Mouse (Mus musculus) embryo, embryonic 9.5 days (tissue): ENCODE data around the gene Trim2.

ENCODE experiments used
- DNase-seq: peaks from one replicate; pipeline ENCODE4 v3.0.0-alpha.2; 2017; ENCODE audit errors: extremely low spot score

The Trim2 gene

DNA sequence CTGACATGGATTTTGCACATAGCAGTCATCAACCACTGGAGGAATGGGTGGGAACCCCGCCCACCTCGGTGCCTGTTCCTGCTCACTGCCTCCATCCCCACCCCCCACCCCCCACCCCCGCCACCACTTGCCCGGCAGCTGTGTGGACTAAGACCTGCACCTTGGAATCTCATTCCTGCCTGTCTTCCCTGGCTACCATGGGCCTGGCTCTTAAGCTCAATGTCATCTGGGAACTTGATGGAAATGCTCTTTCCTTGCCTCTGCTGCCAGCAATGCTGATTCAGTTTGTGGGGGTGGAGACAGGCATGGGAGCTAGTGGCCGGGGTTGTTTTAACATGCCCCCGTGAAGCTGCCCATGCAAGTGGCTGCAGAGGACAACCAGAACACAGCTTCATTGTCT lies 17.3 kb upstream of the Trim2 start:
- DNase-seq: no peak

DNA sequence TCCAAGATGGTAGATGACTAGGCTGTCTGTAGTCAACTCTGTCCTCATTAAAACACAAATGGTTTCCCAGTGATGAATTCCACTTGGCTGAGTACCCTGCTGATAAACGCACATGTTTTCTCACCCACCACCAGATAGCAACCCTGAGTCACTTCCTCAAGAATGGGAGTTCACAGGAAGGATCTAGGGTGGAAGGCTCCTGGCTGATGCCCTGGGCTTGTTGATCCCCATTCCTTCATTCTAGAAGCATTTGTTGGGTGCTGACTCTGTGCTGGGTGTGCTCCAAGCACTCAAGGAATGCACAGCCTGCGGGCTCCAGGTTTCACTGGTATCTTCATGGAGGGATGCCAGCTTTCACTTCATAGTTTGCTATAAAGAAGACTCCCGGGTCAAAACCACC lies 12.8 kb upstream of the Trim2 start:
- no peak for DNase-seq

- no peak for DNase-seq
Observed at GRCm38 (mm10) chr3:84318865-84319264, 12.2 kb upstream of the Trim2 start.

DNA sequence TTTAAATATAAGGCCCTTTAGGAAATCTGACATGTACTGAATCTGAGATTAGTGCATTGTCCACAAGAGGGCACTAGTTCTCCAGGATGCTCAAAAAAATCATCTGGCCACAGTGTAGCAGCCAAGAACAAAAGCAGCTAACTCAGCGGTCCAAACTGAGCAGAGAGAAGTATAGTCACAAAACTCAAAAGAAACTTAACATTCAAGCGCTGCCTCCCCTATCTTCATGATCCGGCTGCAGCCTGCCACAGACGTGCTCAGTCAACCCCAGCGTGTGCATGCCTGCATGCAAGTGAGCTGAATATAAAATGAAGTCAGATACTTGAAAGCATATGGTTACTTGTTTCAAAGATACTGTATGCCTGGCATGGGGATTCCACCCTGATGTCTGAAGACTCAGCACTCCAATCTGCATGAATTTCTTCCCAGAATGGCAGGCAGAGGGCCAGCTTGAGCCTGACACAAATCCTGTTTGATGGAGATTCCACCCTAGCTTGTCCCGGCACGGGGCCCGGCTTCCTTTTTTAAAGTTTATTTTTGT lies 8.0 kb upstream of the Trim2 start:
- DNase-seq: peak; percentile 74

DNA sequence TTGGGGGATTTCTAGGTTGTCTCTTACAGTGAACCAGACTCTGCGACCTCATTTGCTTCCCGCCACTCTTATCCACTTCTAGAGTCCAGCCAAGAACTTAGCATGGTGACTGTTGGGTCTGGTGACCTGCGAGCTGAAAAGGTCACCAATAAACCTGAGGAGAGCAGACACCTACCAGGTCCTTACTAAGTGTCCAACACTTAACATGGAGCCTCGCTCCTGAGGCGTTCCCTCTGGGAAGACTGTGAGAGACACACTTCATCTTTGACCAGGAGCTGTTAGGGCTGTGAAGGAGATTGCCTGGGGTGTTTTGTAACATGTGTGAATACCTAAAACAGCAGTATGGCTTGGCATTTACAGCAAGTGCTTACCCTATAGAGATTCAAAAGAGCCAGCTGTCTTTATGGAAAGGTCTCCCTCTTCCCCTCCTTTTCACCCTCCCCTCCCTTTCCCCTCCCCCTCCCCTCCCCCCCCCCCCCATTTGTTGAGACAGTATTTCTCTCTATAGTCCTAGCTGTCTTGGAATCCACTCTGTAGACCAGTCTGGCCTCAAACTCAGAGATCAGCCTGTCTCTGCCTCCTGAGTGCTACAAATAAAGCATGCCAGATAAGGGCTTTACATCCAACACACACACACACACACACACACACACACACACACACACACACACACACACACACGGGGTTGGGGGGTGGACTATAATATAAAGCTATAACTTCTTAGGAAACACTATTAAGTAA lies 7.3 kb upstream of the Trim2 start:
- no peak for DNase-seq

DNA sequence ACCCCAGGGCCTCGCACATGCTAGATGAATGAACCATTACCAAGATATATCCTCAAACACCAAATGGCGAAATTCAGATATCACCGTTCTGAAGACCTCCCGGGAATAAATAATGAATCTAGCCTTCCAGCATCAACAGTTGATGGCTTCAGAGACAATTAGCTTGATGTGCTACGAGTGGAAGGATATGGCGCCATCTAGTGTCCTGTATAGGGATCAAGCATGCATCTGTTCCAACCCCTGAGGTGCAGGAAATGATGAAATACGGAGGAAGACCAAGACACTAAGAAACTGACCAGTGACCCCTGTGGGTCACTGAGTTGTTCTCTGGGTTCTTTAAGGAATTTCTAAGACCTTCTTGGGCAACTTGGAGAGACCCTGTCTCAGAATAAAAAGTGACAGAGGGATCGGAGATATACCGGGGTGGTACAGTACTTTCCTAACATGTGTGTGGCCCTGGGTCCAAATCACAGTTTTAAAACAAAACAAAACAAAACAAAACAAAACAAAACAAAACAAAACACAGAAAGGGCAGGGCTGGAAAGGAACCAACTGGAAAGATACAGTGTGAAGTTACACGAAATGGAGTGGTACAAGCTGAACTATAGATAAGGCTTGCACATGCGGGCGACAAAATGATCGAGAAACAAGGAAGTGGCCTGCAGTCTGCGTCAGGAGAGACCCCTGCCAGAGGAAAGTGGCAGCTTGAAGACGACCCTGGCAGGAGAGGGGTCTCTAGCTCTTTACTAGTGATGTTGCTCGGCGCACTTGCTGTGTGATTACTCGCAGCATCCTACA lies 6.5 kb upstream of the Trim2 start:
- peak; percentile 77 for DNase-seq

DNA sequence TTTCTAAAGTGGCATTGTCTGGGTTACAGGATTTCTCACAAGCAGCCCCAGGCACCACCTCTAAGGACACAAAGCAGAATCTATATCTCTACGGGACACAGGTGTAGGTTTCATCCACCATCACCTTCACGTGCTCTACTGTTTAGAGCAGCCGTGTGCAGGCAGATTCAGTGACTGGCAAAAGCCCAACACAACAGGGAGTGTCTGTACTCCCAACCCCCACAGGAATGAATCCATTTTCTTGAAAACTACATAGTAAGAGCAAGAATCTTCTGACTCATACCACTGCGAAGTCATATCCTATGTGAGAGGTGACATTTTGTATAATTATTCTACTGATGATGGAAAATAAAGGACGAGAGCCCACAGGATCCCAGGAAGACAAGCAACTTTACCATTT lies 5.6 kb upstream of the Trim2 start:
- DNase-seq: no peak

- DNase-seq: no peak
Observed at GRCm38 (mm10) chr3:84307516-84307915, 839 bp upstream of the Trim2 start.

GRCm38 (mm10) chr3:84305722-84306510 lies 761 bp downstream of the Trim2 start:
- no peak for DNase-seq

DNA sequence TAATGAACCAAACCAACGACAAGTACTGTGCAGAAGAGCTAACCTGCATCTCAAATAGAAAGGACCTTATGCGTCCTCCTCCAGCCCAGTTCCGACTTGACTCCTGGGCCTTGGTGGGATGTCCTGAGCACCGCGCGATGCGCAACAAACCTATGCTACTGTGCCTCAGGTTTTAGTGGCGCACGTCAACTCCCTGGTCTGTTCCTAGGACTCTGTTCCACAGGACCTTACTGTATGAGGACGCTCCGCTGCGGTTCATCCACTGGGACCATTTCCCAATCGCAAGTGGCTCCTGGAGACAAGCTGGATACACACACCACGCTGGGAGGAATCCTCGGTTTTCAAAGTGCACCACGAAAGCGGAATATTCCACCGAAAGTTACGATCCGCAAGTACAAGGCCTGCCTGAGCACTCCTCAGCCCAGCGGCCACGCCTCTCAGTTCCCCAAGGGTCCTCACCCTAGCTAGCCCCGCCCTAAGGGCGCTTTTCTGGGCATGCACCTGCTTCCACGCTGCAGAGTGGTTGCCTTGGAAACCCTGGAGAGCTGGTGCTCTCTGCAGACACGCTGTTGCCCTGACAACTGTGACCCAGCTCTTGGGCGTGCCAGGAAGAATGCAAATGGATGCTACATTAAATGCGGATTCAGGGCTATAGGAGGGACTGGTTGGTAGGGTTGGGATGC lies 1.5 kb downstream of the Trim2 start:
- DNase-seq: peak; percentile 73

GRCm38 (mm10) chr3:84304339-84305009 lies 2.2 kb downstream of the Trim2 start:
- peak; percentile 68 for DNase-seq

DNA sequence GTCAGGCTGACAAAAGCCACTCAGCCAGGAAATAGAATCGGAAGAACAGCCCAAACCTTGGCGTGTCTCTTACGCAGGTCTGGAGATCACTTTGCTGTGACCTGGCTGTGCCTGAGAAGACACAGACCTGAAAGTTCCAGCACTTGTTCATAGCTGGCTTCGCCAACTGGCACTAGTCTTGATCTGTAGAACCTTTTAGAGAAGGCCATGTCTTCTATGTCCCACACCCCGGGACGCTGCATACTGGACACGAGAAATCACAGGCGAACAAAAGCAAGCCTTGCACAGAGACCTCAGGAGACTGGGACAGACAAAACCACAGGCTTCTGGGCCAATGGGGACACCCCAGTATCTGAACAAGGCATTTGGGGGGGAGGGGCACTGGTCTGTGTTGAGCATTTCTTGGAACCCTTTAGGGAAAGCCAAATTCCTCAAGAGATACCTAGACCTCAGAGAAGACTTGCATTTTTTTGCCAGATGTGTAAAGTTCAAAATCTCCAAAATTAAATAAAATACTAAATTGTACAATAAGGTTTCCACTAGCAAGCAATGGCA lies 3.2 kb downstream of the Trim2 start:
- no peak for DNase-seq

DNA sequence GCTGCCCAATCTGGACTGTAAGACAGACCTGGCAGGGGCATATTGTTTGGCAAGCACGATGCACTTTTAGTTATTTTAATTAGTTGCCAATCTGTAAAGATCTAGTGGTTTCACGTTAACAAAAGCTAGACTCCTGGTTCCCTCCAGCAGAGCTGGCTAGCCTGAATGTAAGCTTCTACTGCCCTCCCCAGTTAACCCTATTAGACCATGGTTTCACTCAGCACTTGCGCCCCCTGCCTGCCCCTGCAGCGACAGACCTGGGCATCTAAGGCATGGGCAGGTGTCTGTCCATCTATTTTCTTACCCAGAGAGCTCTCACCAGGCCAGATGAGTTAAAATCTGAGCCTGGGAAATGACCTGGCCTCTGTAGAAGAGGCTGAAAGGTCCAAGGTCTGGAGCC lies 4.4 kb downstream of the Trim2 start:
- DNase-seq: peak; percentile 58

DNA sequence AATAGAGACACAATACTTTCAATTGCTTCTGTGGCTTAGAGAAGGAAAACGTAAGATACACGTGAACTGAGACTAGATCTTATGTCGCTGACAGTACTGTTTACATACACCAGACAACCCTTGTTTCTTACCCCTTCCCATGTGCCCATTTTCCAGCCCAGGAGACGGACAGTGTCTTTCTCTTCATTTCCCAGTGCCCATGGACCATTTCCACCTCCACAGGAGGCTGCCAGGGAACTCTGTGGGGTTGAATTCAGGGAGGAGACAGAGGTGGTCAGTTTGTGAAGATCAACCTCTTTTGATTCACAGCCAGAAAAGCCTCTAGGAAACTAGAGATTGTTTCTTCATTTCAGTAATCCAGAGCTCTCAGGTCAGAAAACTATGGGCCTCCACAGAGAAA lies 5.0 kb downstream of the Trim2 start:
- DNase-seq: no peak

- no peak for DNase-seq
Observed at GRCm38 (mm10) chr3:84298186-84298585, 8.5 kb downstream of the Trim2 start.

- no peak for DNase-seq
Observed at GRCm38 (mm10) chr3:84296676-84297075, 10.0 kb downstream of the Trim2 start.

GRCm38 (mm10) chr3:84294734-84295133 lies 11.9 kb downstream of the Trim2 start:
- no peak for DNase-seq

- no peak for DNase-seq
Observed at GRCm38 (mm10) chr3:84293666-84294595, 12.7 kb downstream of the Trim2 start.

GRCm38 (mm10) chr3:84292238-84292637 lies 14.4 kb downstream of the Trim2 start:
- no peak for DNase-seq

DNA sequence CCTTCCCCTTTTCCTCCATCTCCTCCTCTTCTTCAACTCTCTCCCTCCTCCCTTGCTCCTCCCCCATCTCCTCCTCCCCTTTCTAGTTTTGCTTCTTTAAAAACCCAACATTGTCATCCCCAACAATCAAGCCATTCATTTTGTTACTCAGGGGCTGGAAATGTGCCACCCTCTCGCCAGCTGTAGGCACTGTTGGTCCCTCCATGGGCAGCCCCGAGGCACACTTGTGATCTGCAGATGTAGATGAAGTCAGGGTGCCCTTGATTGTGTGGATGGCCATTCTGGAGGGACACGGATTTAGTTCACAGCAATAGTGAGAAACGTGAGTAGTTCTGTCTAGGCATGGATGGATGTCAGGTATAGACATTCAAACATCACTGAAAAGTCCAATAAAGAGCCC lies 17.7 kb downstream of the Trim2 start:
- DNase-seq: no peak
